Mouse (Mus musculus): ENCODE data around the gene Nptn. TPM values are rescaled to one million over a fixed set of nuclear protein-coding genes. Genes with fewer than 3 reads are reported as not detected.

Gene Nptn
- polyA plus RNA-seq, 1 experiment from 2014 or later = 161 TPM

- H3K27ac ChIP-seq (replicated peaks) = no peak overlapping the region
- no peaks in the 10 kb centered on the region for H3K9me3 ChIP-seq
- no peak overlapping the region for H3K4me3 ChIP-seq
- WGBS = 78% methylated on average over 6 of the region's 6 CpGs
- no peaks in the 10 kb centered on the region for H3K27me3 ChIP-seq
- H3K36me3 ChIP-seq = no peaks in the 10 kb centered on the region
- H3K4me1 ChIP-seq (replicated peaks) = no peaks in the 10 kb centered on the region
- ATAC-seq (ENCODE audit: low read depth) = no peak
- no peak overlapping the region for H3K9ac ChIP-seq
- H3K4me2 ChIP-seq = no peak overlapping the region
Observed at GRCm38 (mm10) chr9:58682106-58682505, 100.1 kb downstream of the Nptn start.

GRCm38 (mm10) chr9:58683372-58683771, 101.3 kb downstream of the Nptn start:
- WGBS = 48% methylated on average over 6 of the region's 6 CpGs
- ATAC-seq (ENCODE audit: low read depth) = no peak
- H3K36me3 ChIP-seq = no peaks in the 10 kb centered on the region
- H3K27me3 ChIP-seq = no peaks in the 10 kb centered on the region
- no peak overlapping the region for H3K27ac ChIP-seq (replicated peaks)
- H3K4me1 ChIP-seq (replicated peaks) = no peaks in the 10 kb centered on the region
- no peaks in the 10 kb centered on the region for H3K9me3 ChIP-seq
- H3K9ac ChIP-seq = no peak overlapping the region
- H3K4me3 ChIP-seq = no peak overlapping the region
- no peak overlapping the region for H3K4me2 ChIP-seq

GRCm38 (mm10) chr9:58685290-58685689, 103.2 kb downstream of the Nptn start:
- H3K27me3 ChIP-seq = no peaks in the 10 kb centered on the region
- WGBS = 89% methylated on average over 10 of the region's 10 CpGs
- no peaks in the 10 kb centered on the region for H3K36me3 ChIP-seq
- H3K27ac ChIP-seq (replicated peaks) = no peak overlapping the region
- no peak for ATAC-seq (ENCODE audit: low read depth)
- no peak overlapping the region for H3K9ac ChIP-seq
- no peak overlapping the region for H3K4me3 ChIP-seq
- H3K4me2 ChIP-seq = no peak overlapping the region
- H3K9me3 ChIP-seq = no peaks in the 10 kb centered on the region
- H3K4me1 ChIP-seq (replicated peaks) = no peaks in the 10 kb centered on the region

- Histone ChIP-seq H3K36me3 (no peaks in the 10 kb centered on the region), H3K4me3 (no peak overlapping the region), H3K4me1 (replicated peaks) (no peaks in the 10 kb centered on the region), H3K27ac (replicated peaks) (no peak overlapping the region), H3K27me3 (no peaks in the 10 kb centered on the region), H3K9ac (no peak overlapping the region), H3K4me2 (no peak overlapping the region), H3K9me3 (no peaks in the 10 kb centered on the region)
- no peak for ATAC-seq (ENCODE audit: low read depth)
- 83% methylated on average over 4 of the region's 4 CpGs for WGBS
Observed at GRCm38 (mm10) chr9:58688076-58688475, 106.0 kb downstream of the Nptn start.

- Histone ChIP-seq H3K4me3 (no peak overlapping the region), H3K4me2 (no peak overlapping the region), H3K9me3 (no peaks in the 10 kb centered on the region), H3K27me3 (no peaks in the 10 kb centered on the region), H3K9ac (no peak overlapping the region), H3K36me3 (no peaks in the 10 kb centered on the region), H3K27ac (replicated peaks) (no peak overlapping the region), H3K4me1 (replicated peaks) (no peaks in the 10 kb centered on the region)
- WGBS = 77% methylated on average over 4 of the region's 4 CpGs
- no peak for ATAC-seq (ENCODE audit: low read depth)
Observed at GRCm38 (mm10) chr9:58690701-58691100, 108.7 kb downstream of the Nptn start.

- WGBS = 88% methylated on average over 7 of the region's 7 CpGs
- H3K27me3 ChIP-seq = no peaks in the 10 kb centered on the region
- H3K4me1 ChIP-seq (replicated peaks) = no peaks in the 10 kb centered on the region
- H3K9ac ChIP-seq = no peak overlapping the region
- no peak overlapping the region for H3K27ac ChIP-seq (replicated peaks)
- no peaks in the 10 kb centered on the region for H3K9me3 ChIP-seq
- H3K36me3 ChIP-seq = no peaks in the 10 kb centered on the region
- H3K4me3 ChIP-seq = no peak overlapping the region
- ATAC-seq (ENCODE audit: low read depth) = no peak
- H3K4me2 ChIP-seq = no peak overlapping the region
Observed at GRCm38 (mm10) chr9:58691471-58691870, 109.4 kb downstream of the Nptn start.

- no peak for ATAC-seq (ENCODE audit: low read depth)
- Histone ChIP-seq H3K9me3 (no peaks in the 10 kb centered on the region), H3K27ac (replicated peaks) (no peak overlapping the region), H3K4me2 (no peak overlapping the region), H3K4me3 (no peak overlapping the region), H3K27me3 (no peaks in the 10 kb centered on the region), H3K4me1 (replicated peaks) (no peaks in the 10 kb centered on the region), H3K9ac (no peak overlapping the region), H3K36me3 (no peaks in the 10 kb centered on the region)
- WGBS = 95% methylated on average over 2 of the region's 2 CpGs
Observed at GRCm38 (mm10) chr9:58698486-58698885, 116.4 kb downstream of the Nptn start.

GRCm38 (mm10) chr9:58701751-58702150, 119.7 kb downstream of the Nptn start:
- H3K9ac ChIP-seq = no peak overlapping the region
- WGBS = 90% methylated on average over 2 of the region's 2 CpGs
- no peaks in the 10 kb centered on the region for H3K36me3 ChIP-seq
- no peaks in the 10 kb centered on the region for H3K4me1 ChIP-seq (replicated peaks)
- no peaks in the 10 kb centered on the region for H3K9me3 ChIP-seq
- H3K4me3 ChIP-seq = no peak overlapping the region
- no peak for ATAC-seq (ENCODE audit: low read depth)
- no peak overlapping the region for H3K27ac ChIP-seq (replicated peaks)
- no peaks in the 10 kb centered on the region for H3K27me3 ChIP-seq
- no peak overlapping the region for H3K4me2 ChIP-seq

- Histone ChIP-seq H3K27me3 (no peaks in the 10 kb centered on the region), H3K9ac (no peak overlapping the region), H3K4me2 (no peak overlapping the region), H3K4me1 (replicated peaks) (no peaks in the 10 kb centered on the region), H3K9me3 (no peaks in the 10 kb centered on the region), H3K36me3 (no peaks in the 10 kb centered on the region), H3K27ac (replicated peaks) (no peak overlapping the region), H3K4me3 (no peak overlapping the region)
- WGBS = 84% methylated on average over 7 of the region's 7 CpGs
- ATAC-seq (ENCODE audit: low read depth) = no peak
Observed at GRCm38 (mm10) chr9:58703766-58704165, 121.7 kb downstream of the Nptn start.

GRCm38 (mm10) chr9:58706024-58706423, 124.0 kb downstream of the Nptn start:
- Histone ChIP-seq H3K9ac (no peak overlapping the region), H3K27me3 (no peaks in the 10 kb centered on the region), H3K4me3 (no peak overlapping the region), H3K27ac (replicated peaks) (no peak overlapping the region), H3K36me3 (no peaks in the 10 kb centered on the region), H3K4me2 (no peak overlapping the region), H3K4me1 (replicated peaks) (no peaks in the 10 kb centered on the region), H3K9me3 (no peaks in the 10 kb centered on the region)
- 83% methylated on average over 7 of the region's 7 CpGs for WGBS
- ATAC-seq (ENCODE audit: low read depth) = no peak

Other genes with a start within 250 kb of the Nptn start
- not detected in 2 replicates for gene Tbc1d21, start 211.8 kb upstream of the Nptn start, polyA plus RNA-seq (2015; fragmentation: Nextera tagmentation; extraction: Ambion mirVana)
- 6.8 and 7.9 TPM in 2 replicates for gene Insyn1, start 93.6 kb upstream of the Nptn start, polyA plus RNA-seq (2015; fragmentation: Nextera tagmentation; extraction: Ambion mirVana)
- 40.7 and 42.1 TPM in 2 replicates for gene Cd276, start 26.8 kb upstream of the Nptn start, polyA plus RNA-seq (2015; fragmentation: Nextera tagmentation; extraction: Ambion mirVana)
- gene Rec114, start 161.7 kb downstream of the Nptn start, polyA plus RNA-seq (2015; fragmentation: Nextera tagmentation; extraction: Ambion mirVana) = 1.5 and 1.7 TPM in 2 replicates
- gene Hcn4, start 241.2 kb downstream of the Nptn start, polyA plus RNA-seq (2015; fragmentation: Nextera tagmentation; extraction: Ambion mirVana) = 2.6 and 3.0 TPM in 2 replicates

All from neural tube, embryonic 13.5 days (tissue).